Mouse (Mus musculus) hindbrain, embryonic 10.5 days (tissue): ENCODE measurements at regions not wholly inside any gene's neighbourhood (a gene's known extent, or its start where the extent isn't known, plus 50 kb on each side); places are given as distances from the start of the nearest gene placed in this dataset.

Source experiments
- DNase-seq: peaks from one replicate; pipeline ENCODE4 v3.0.0-alpha.2; 2017; ENCODE audit warnings: low spot score
- H3K27ac ChIP-seq: fragments of 300-500 bp; sonication (generic); 2 replicates; pipeline ENCODE4 v1.5.1; 2016; ENCODE audit warnings: mild to moderate bottlenecking, moderate library complexity
- H3K27me3 ChIP-seq: fragments of 300-500 bp; sonication (generic); 2 replicates; pipeline ENCODE4 v1.6.1; 2016; ENCODE audit warnings: mild to moderate bottlenecking; ENCODE audit not compliant: poor library complexity, insufficient read depth, severe bottlenecking
- H3K36me3 ChIP-seq: fragments of 300-500 bp; sonication (generic); 2 replicates; pipeline ENCODE4 v1.6.1; 2016; ENCODE audit warnings: mild to moderate bottlenecking, moderate library complexity
- H3K4me1 ChIP-seq: fragments of 300-500 bp; sonication (generic); replicated peaks from 2 replicates; pipeline ENCODE4 v1.6.1; 2016; ENCODE audit warnings: mild to moderate bottlenecking
- H3K4me3 ChIP-seq: fragments of 300-500 bp; sonication (generic); 2 replicates; pipeline ENCODE4 v1.5.1; 2016; ENCODE audit warnings: mild to moderate bottlenecking, moderate library complexity
- H3K9me3 ChIP-seq: fragments of 300-500 bp; sonication (generic); 2 replicates; pipeline ENCODE4 v1.6.1; 2016; ENCODE audit warnings: mild to moderate bottlenecking, moderate library complexity
- WGBS: fragments of 180-500 bp; shearing (Covaris S2); methylation state at CpG from one replicate; pipeline ENCODE4 v1.1.7; 2016; 5-methylcytosine and 5-hydroxymethylcytosine counted together

DNA sequence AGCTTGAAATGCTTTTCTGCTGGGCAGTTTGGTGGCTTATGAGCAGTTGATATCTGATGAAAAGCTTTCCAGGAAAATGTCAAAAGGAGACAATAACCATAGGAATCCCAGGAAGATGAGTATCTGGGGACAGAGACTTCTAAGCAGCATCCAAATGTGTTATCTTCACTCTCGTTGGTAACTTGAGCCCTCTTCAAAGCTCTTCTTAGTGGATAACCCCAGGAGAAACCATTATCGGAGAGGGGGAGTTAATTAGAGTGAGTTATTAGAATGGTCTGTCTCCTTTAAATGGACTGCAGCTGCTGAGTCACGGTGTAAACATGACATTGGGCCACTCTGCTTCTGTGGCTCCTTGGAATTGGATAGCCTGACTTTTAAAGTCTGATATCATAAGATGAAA, 436.4 kb upstream of the Sox9 start:
- DNase-seq, result no peak
- Histone ChIP-seq H3K36me3 (no peaks in the 10 kb centered on the region), H3K4me3 (no peak overlapping the region), H3K27ac (no peak overlapping the region), H3K4me1 (no peaks in the 10 kb centered on the region; the same call in 1 of the 2 replicates), H3K9me3 (no peaks in the 10 kb centered on the region), H3K27me3 (no peaks in the 10 kb centered on the region)
- WGBS, result 49% methylated on average over 3 of the region's 3 CpGs

DNA sequence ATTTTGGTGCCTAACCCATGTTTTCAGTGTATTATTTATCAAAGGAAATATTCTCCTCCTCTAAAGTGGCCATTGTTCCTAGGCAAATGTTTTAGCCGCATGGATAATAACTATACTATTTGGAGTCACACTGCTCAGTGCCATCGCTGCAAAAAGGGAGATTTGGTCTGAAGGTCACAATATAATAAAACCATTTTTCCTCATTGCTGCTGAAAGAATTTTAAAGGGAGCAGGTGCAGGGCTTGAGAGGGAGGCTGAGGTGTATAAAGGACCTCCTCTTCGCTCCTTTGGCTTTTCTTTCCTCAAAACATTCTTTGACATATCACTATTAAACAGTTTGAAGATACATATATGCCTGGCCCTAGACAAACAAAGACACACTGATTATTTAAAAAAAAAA, 435.9 kb upstream of the Sox9 start:
- Histone ChIP-seq H3K9me3 (no peaks in the 10 kb centered on the region), H3K36me3 (no peaks in the 10 kb centered on the region), H3K27me3 (no peaks in the 10 kb centered on the region), H3K27ac (no peak overlapping the region), H3K4me3 (no peak overlapping the region), H3K4me1 (no peaks in the 10 kb centered on the region; the same call in 1 of the 2 replicates)
- 94% methylated on average over 3 of the region's 3 CpGs for WGBS
- DNase-seq, result no peak

DNA sequence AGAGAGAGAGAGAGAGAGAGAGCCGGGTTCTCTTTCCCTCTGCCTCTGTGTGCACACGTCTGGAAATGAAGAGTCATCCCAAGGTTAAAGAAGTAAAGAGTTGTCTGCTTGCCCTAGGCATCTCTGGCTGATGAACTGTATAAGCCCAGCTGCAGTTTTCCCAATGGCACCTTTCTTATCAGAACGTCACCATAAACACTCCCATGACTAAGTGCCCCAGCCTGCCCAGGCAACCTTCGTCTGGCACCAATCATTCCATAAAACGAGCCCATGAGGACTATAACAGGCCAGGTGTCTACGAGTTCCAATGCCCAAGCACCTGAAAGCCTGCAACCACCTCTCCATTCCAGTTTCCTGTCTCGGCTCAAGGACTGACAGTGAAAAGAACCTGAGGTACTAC, 435.5 kb upstream of the Sox9 start:
- Histone ChIP-seq H3K4me1 (no peaks in the 10 kb centered on the region; the same call in 1 of the 2 replicates), H3K27me3 (no peaks in the 10 kb centered on the region), H3K4me3 (no peak overlapping the region), H3K36me3 (no peaks in the 10 kb centered on the region), H3K9me3 (no peaks in the 10 kb centered on the region), H3K27ac (no peak overlapping the region)
- WGBS, result 80% methylated on average over 7 of the region's 7 CpGs
- no peak for DNase-seq

DNA sequence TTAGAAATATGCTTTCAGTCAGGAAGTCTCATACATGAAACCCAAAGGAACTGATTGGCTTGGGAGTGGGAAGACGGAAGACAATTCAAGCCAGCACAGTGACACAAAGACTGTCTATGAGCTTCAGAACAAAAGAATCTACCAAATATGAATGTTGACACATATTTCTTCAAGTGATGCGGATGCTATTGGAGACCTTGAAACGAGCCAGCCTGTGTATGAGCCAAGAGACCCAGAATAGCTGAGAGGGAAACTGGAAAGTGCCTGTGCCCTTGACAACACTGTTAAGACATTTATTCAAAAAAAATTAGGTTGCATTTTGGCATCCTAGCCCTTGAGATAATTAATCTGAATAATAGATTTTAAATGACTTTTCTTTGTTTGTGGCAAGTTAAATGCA, 426.7 kb upstream of the Sox9 start:
- DNase-seq, result no peak
- no peak overlapping the region for H3K27ac ChIP-seq
- H3K27me3 ChIP-seq, result no peaks in the 10 kb centered on the region
- no peaks in the 10 kb centered on the region for H3K9me3 ChIP-seq
- H3K4me1 ChIP-seq, result no peaks in the 10 kb centered on the region
- WGBS, result 93% methylated on average over 3 of the region's 3 CpGs
- H3K4me3 ChIP-seq, result no peak overlapping the region
- no peaks in the 10 kb centered on the region for H3K36me3 ChIP-seq

DNA sequence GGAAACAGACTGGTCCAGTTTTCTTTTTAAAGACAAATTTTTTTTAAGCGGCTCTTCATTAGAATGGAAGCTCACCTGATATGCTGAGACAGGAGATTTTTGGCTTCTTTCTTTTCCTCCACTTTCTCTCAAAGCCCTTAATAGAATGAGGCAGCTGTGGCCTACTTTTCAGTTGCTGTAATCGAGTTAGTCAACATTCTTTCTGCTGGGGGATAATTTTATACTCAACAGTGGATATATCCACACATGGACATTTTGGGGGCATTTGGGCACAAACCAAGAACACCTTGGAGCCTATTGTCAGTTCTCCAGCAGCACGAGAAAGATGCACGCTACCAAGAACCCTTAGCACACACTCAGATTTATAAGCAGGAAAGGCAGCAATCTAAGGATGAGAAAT, 415.3 kb upstream of the Sox9 start:
- H3K9me3 ChIP-seq, result no peaks in the 10 kb centered on the region
- no peak overlapping the region for H3K27ac ChIP-seq
- H3K4me3 ChIP-seq, result no peak overlapping the region
- 92% methylated on average over 4 of the region's 4 CpGs for WGBS
- no peaks in the 10 kb centered on the region for H3K27me3 ChIP-seq
- no peaks in the 10 kb centered on the region for H3K36me3 ChIP-seq
- DNase-seq, result no peak
- H3K4me1 ChIP-seq, result peaks cover under 1% of the 10 kb centered on the region; the same call in 1 of the 2 replicates

DNA sequence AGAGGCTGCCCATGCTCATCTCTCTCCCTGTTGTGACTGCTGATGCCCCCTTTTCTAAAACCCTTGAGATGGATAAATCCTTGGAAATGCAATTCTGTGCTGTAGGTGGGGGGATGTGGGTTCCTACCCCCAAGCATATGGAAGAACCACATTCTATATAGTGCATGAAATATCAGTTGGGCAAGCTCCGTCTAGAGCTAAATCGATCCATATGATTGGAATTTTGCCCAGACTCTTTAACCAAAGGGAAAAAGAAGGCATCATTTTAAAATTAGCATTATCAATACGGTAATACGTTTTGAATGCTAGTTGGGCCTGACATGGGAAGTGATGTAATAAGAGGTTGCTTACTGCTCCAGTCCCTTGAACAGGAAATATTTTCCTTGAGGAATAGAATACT, 411.1 kb upstream of the Sox9 start:
- no peaks in the 10 kb centered on the region for H3K9me3 ChIP-seq
- 89% methylated on average over 4 of the region's 4 CpGs for whole genome bisulfite sequencing
- no peak overlapping the region for H3K27ac ChIP-seq
- no peak for DNase-seq
- H3K36me3 ChIP-seq, result no peaks in the 10 kb centered on the region
- H3K27me3 ChIP-seq, result no peaks in the 10 kb centered on the region
- no peak overlapping the region for H3K4me3 ChIP-seq
- peaks cover 6% of the 10 kb centered on the region; the same call in 1 of the 2 replicates for H3K4me1 ChIP-seq

DNA sequence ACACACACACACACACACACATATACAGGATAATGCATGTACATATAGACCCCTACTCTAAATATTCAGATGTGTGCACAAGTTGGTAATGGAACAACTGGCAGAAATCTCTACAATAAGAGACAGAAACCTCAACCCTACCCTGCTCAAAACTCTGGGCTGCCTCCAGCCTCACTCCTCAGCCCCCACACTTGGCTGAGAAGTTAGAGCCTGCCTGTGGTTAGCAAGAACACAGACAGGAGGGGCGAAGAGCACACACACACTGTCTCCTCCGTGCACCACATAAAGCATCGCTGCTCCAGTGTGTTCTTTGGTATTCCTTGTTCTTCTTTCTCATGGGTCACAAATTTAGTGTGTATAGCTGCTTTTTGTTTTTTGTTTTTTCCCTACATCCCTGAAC, 382.0 kb upstream of the Sox9 start:
- Histone ChIP-seq H3K9me3 (no peaks in the 10 kb centered on the region), H3K27ac (no peak overlapping the region), H3K4me1 (no peaks in the 10 kb centered on the region), H3K4me3 (no peak overlapping the region), H3K36me3 (no peaks in the 10 kb centered on the region), H3K27me3 (no peaks in the 10 kb centered on the region)
- no peak for DNase-seq
- 81% methylated on average over 3 of the region's 3 CpGs for WGBS

DNA sequence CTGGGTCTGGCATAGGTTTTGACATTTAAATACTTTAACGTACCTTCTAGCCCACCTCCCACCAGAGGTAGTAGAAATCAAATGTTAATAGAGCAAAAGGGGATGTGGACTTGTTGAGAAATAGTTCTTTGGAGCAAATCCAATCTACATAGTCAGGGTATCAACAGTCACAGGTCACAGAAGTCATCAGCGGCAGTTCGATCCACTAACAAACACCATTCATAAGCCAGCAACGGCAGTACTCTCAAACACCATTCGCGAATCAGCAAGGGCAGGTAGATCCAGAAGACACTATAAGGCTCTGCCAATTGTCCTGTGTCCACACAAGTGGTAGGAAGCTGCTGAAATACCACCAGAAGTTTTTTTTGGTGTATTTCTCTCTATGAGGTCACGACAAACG, 374.3 kb upstream of the Sox9 start:
- peaks cover 9% of the 10 kb centered on the region for H3K4me1 ChIP-seq
- H3K36me3 ChIP-seq, result no peaks in the 10 kb centered on the region
- no peaks in the 10 kb centered on the region for H3K9me3 ChIP-seq
- WGBS, result 93% methylated on average over 8 of the region's 8 CpGs
- no peak overlapping the region for H3K4me3 ChIP-seq
- DNase-seq, result no peak
- H3K27ac ChIP-seq, result no peak overlapping the region
- H3K27me3 ChIP-seq, result no peaks in the 10 kb centered on the region

DNA sequence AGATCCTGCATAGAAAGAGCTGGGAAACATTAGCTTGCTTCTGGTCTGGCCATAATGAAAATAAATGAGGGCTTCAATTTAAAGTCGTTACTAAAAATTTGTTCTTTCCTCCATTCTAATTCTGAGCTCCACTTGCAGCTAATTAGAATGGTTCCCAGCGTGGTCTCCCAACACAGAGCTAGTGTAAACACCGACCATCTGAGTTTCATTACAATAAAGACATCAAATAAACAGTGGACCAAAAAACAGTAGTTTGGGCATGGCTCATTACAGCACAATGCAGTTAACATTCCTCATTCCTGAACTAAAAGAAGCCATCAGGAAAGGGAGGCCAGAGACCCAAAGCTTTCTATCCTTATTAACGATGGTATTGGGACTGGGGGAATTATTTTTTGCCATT, 369.6 kb upstream of the Sox9 start:
- WGBS, result 11% methylated on average over 4 of the region's 4 CpGs
- no peak overlapping the region for H3K4me3 ChIP-seq
- peaks cover 20% of the 10 kb centered on the region for H3K4me1 ChIP-seq
- H3K36me3 ChIP-seq, result no peaks in the 10 kb centered on the region
- DNase-seq, result no peak
- no peak overlapping the region for H3K27ac ChIP-seq
- 0 out of 2 replicates have a peak, but pooled peaks cover 3% of the 10 kb centered on the region for H3K9me3 ChIP-seq
- H3K27me3 ChIP-seq, result no peaks in the 10 kb centered on the region

DNA sequence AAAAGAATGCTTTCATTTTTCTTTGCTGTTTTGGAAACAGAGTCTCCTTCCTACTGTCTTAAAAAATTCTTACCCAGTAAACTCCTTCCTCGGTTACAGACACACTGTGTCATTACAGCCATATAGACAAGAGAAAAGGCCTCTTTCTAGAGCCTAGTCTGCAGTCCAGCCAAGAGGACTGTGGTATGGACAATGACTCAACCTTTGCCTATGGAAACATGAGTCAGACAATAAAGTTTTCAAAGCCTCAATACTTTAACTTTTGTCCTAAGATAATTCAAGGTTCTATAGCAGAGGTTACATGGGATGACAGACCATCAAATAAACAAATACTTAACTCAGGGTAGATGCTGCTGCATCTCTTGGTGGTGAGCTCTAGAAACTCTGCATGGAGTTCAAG, 339.4 kb upstream of the Sox9 start:
- no peak overlapping the region for H3K27ac ChIP-seq
- 86% methylated on average over 1 of the region's 1 CpGs for WGBS
- no peak for DNase-seq
- no peaks in the 10 kb centered on the region for H3K27me3 ChIP-seq
- no peak overlapping the region for H3K4me3 ChIP-seq
- no peaks in the 10 kb centered on the region for H3K36me3 ChIP-seq
- no peaks in the 10 kb centered on the region for H3K9me3 ChIP-seq
- no peaks in the 10 kb centered on the region for H3K4me1 ChIP-seq

DNA sequence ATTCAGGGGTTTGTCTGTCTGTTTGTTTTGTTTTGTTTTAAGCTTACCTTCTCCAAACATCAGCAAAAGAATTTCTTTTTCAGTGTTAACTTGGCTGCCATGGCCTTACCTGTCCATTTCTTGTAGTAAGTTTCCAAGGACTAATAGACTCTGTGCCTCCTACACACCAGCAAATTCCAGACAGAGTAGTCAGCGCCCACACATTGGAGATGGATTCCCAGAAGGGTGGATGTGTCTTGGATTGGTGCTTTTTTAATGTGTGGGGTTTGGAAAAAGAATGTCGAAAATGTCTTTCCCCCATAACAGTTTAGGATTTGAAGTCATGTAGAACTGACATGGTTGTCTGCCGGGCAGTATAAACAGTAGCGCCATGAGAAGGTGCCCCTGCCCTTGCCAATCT, 338.1 kb upstream of the Sox9 start:
- H3K4me3 ChIP-seq, result no peak overlapping the region
- no peaks in the 10 kb centered on the region for H3K9me3 ChIP-seq
- DNase-seq, result no peak
- H3K27me3 ChIP-seq, result no peaks in the 10 kb centered on the region
- no peaks in the 10 kb centered on the region for H3K4me1 ChIP-seq
- H3K36me3 ChIP-seq, result no peaks in the 10 kb centered on the region
- 88% methylated on average over 4 of the region's 4 CpGs for WGBS
- no peak overlapping the region for H3K27ac ChIP-seq

DNA sequence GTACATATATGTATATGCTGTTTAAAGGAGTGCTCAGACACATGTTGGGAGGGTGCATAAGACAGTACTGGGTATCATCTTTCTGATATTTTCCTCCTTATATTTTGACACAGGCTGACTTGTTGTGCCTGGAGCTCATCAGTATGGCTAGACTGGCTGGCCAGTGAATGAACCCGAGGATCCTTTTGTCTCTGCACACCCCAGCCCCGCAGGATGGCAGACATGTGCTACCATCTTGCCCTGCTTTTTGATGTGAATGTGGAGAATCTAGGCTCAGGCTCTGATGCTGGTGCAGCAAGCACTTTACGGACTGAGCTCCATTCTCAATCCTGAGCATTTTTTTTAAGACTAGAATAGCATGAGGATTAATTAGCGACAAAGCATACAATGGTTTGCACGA, 332.4 kb upstream of the Sox9 start:
- H3K4me1 ChIP-seq, result peaks cover 10% of the 10 kb centered on the region; the same call in 1 of the 2 replicates
- H3K9me3 ChIP-seq, result no peaks in the 10 kb centered on the region
- DNase-seq, result peak; percentile 11
- no peaks in the 10 kb centered on the region for H3K27me3 ChIP-seq
- H3K36me3 ChIP-seq, result no peaks in the 10 kb centered on the region
- WGBS, result 42% methylated on average over 5 of the region's 5 CpGs
- peak overlapping the region; percentile 62 for H3K27ac ChIP-seq
- H3K4me3 ChIP-seq, result no peak overlapping the region

DNA sequence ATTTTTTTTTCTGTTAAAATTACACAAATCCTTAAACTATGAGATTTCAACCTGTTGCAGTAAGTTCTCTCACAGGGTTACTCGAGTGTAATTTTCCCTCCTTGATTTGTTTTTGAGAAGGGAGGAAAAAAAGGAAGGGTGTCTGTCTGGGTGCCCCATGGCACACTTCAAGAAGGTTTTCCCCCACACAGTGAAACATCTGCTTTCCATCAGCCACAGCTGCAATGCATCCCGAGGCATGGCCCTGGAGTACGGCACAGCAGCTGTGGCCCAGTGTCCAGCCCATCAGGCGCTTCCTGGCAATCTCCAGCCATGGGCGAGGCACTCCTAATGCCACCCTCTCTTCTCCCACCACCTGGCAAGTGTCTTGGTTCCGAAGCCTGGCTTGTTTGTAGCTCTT, 331.8 kb upstream of the Sox9 start:
- H3K36me3 ChIP-seq, result no peaks in the 10 kb centered on the region
- WGBS, result 65% methylated on average over 6 of the region's 6 CpGs
- H3K9me3 ChIP-seq, result no peaks in the 10 kb centered on the region
- H3K27me3 ChIP-seq, result no peaks in the 10 kb centered on the region
- no peak overlapping the region for H3K4me3 ChIP-seq
- 0 out of 2 replicates have a peak overlapping the region, but pooled peaks have one; percentile 35 for H3K27ac ChIP-seq
- DNase-seq, result peak; percentile 53
- peaks cover 10% of the 10 kb centered on the region; the same call in 1 of the 2 replicates for H3K4me1 ChIP-seq

DNA sequence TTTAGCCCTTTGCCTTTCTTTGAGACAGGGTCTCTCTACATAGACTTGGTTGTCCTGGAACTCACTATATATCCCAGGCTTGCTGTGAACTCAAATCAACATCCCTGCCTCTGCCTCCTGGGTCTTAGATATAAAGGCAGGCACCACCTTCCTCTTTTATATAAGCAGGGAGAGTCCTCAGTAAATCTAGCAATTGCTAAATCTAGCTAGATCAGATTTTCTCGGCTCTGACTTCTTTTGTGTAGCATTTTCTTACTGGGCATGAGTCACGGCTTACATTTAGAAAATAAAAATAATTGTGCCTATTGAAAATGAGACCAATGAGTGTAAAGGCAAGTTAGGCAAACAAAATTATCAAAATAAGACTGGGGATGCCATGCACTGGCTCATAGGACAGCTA, 323.9 kb upstream of the Sox9 start:
- WGBS, result 90% methylated on average over 2 of the region's 2 CpGs

More for the DNA sequence above, 323.9 kb upstream of the Sox9 start:
- no peaks in the 10 kb centered on the region for H3K36me3 ChIP-seq
- no peak for DNase-seq
- no peaks in the 10 kb centered on the region for H3K27me3 ChIP-seq
- no peak overlapping the region for H3K27ac ChIP-seq
- no peaks in the 10 kb centered on the region for H3K4me1 ChIP-seq
- no peak overlapping the region for H3K4me3 ChIP-seq
- no peaks in the 10 kb centered on the region for H3K9me3 ChIP-seq
